Mouse (Mus musculus) small intestine, adult 2 months (tissue): ENCODE data around the gene Camkk1.

ENCODE experiments used
- CTCF ChIP-seq: fragments of 200-500 bp; IDR thresholded peaks from 2 replicates; pipeline ENCODE4 v1.5.1; 2012; ENCODE audit warnings: low read depth, mild to moderate bottlenecking, control low read depth, inconsistent platforms, low read length, moderate library complexity, mixed read lengths; ENCODE audit not compliant: insufficient replicate concordance, insufficient read length; ENCODE audit errors: extremely low read depth
- POLR2A ChIP-seq: fragments of 200-500 bp; IDR thresholded peaks from 2 replicates; pipeline ENCODE4 v1.6.1; 2012; ENCODE audit warnings: low read depth, mild to moderate bottlenecking, control low read depth, inconsistent platforms, low read length, moderate library complexity

GRCm38 (mm10) chr11:73036077-73036476 lies 17.3 kb downstream of the Camkk1 start:
- no peak for TF ChIP-seq CTCF
- TF ChIP-seq POLR2A: no peak
